Mouse (Mus musculus): ENCODE data around the gene Atxn10.
"Not testable (repeated sequence)": the region's sequence is repeated elsewhere in the genome, so short reads cannot be mapped to it uniquely, and the experiment has no call there.

GRCm38 (mm10) chr15:85328455-85328854 is 7.6 kb upstream of the Atxn10 start:
- peak; percentile 24; the same call in 1 of the 2 replicates for TF ChIP-seq CTCF (IDR thresholded peaks at IDR 0.05; ENCODE audit: low read depth)
- TF ChIP-seq EP300 (IDR thresholded peaks at IDR 0.05; ENCODE audit: low read depth): not testable (repeated sequence)

Data from heart, postnatal 0 days (tissue).